Mouse (Mus musculus): ENCODE results near the gene Wwc2. TPM values are rescaled to one million over a fixed set of nuclear protein-coding genes. Genes with fewer than 3 reads are reported as not detected.

Gene Wwc2
- 37.0 TPM for polyA plus RNA-seq (2014; fragmentation: Illumina TruSeq; extraction: RNeasy Lipid Tissue Mini Kit (QIAGEN cat#74804))

DNA sequence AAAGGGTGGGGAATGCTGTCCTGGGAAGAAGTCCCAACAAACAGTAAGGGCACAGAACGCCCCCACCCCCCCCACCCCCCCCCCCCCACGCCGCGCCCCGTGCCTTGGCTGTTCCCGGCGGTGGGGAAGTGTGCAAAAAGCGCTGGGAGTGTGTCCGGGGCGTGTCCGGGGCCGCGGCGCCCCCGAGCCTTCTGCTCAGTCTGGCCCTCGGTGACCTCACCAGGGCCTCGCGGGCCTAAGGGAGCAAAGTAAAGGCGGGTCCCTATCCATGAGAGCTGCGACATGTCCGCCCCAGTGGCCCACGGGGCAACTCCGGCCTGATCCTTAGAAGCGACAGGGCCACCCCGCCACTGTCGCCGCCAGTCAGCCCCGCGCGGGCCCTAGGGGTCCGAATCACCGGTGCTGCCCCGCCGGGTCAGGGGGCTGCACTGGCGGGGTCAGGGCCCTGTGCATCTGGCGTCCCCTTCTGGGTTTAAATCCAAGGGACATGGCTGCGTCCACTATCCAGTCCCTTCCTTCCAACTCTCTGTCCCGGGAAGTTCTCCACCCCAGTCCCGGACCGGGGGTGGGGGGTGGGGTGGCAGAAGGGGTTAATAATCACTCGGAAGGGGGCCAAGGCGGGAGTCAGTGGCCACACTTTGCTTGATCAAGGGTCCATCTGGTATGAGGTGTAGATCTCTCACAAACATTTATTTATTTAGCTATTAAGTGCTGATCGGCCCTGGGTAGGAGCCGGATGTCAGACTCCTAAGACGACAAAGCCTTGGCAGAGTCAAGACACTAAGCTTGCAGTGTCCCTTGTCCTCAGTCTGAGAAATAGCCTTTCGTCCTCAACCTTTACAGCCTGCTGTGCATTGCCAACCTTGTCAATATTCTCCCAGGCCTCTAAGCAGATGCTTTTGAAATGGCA, at the start of gene Wwc2:
Wwc2 (minus strand) TSS at position 14 of the 910 bp plus-strand sequence.

DNA sequence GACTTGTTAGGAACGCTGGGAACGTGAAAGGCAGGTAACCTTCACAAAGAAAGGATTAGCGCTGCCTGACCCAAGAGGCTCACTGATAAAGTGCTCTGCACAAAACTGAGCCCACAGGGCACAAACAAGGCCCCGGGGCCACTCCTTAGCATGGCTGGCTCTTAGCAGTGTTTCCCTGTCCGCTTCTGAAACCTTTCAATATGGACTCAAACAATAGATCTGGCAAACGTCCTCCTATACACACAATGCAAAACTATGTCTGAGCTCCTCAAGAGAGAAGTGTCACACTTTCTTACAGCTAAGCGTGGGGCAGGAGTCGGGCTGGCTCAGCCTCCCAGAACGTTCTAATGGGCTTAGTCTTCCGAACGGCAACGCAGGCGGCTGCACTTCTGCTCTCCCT, 166.5 kb downstream of the Wwc2 start, which contains the start of gene Cldn22:
Cldn22 (plus strand) TSS at position 301 of the 400 bp plus-strand sequence.

DNA sequence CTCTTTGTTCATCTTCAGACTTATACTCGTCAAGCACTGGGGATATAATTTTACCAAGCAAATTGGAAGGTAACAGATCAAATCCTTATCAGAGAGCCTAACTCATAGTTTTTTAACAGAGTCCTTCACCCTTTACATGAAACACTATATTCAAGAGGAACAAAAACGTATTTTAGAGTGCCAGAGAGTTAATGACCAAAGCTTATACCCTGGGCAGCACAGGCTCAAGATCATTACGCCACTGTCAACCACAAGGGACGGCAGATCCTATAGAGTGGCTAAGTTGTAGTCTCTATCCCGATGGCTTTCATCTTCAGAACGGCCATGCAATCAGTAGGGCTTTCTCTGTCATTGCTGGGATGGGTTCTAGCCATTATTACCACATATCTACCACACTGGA, 168.9 kb downstream of the Wwc2 start, which contains the start of gene Cldn24:
Cldn24 (plus strand) TSS at position 301 of the 400 bp plus-strand sequence.

Other genes starting within 250 kb of the Wwc2 start
- not detected for gene Cldn24, start 168.8 kb downstream of the Wwc2 start, polyA plus RNA-seq (2014; fragmentation: Illumina TruSeq; extraction: RNeasy Lipid Tissue Mini Kit (QIAGEN cat#74804))
- 2.0 TPM for gene Cldn22, start 166.4 kb downstream of the Wwc2 start, polyA plus RNA-seq (2014; fragmentation: Illumina TruSeq; extraction: RNeasy Lipid Tissue Mini Kit (QIAGEN cat#74804))
- 5.6 TPM for gene Dctd, start 108.2 kb upstream of the Wwc2 start, polyA plus RNA-seq (2014; fragmentation: Illumina TruSeq; extraction: RNeasy Lipid Tissue Mini Kit (QIAGEN cat#74804))